ENCODE assay signal across 11 mouse cellular contexts in genomic region chr6:114199200-114199845, GRCm38 (mm10).
DNase-seq lines count a peak whose midpoint lies in the region; ATAC-seq and TF ChIP-seq lines count a peak whose summit lies in the region.
"Had no signal": no experiment of that assay in that cellular context is flagged by ENCODE, and none has a peak within 500 bp of the region (broad histone marks: within the 10 kb centered on the region; RNA-seq: fewer than 3 reads in every experiment).

No protein-coding gene starts in this region.

- H3K9ac ChIP-seq in hindbrain, embryonic 13.5 days: no peak overlapping the region
- H3K9ac ChIP-seq in neural tube, embryonic 15.5 days (replicated peaks): no peak overlapping the region
- H3K9ac ChIP-seq in midbrain, postnatal 0 days (replicated peaks; ENCODE audit: low read length, poor library complexity, severe bottlenecking): no peak overlapping the region
- H3K9ac ChIP-seq: forebrain, embryonic 13.5 days; heart, embryonic 12.5 days; liver, embryonic 15.5 days had no signal

- H3K36me3 ChIP-seq in hindbrain, embryonic 13.5 days: no peaks in the 10 kb centered on the region
- H3K36me3 ChIP-seq in hindbrain, embryonic 10.5 days: no peaks in the 10 kb centered on the region
- no peaks in the 10 kb centered on the region for H3K36me3 ChIP-seq in neural tube, embryonic 15.5 days
- H3K36me3 ChIP-seq in midbrain, postnatal 0 days (ENCODE audit: insufficient read depth, low read length): peaks cover 4% of the 10 kb centered on the region
- H3K36me3 ChIP-seq: heart, embryonic 12.5 days; liver, embryonic 15.5 days had no signal

- H3K4me2 ChIP-seq in hindbrain, embryonic 13.5 days: no peak overlapping the region
- H3K4me2 ChIP-seq in neural tube, embryonic 15.5 days: no peak overlapping the region
- no peak overlapping the region for H3K4me2 ChIP-seq in midbrain, postnatal 0 days (ENCODE audit: low read depth, low read length, poor library complexity, severe bottlenecking)
- H3K4me2 ChIP-seq: forebrain, embryonic 13.5 days; heart, embryonic 12.5 days; liver, embryonic 15.5 days had no signal

- no peaks in the 10 kb centered on the region for H3K4me1 ChIP-seq in hindbrain, embryonic 13.5 days (replicated peaks)
- H3K4me1 ChIP-seq in hindbrain, embryonic 10.5 days (replicated peaks): peaks cover 2% of the 10 kb centered on the region; the same call in 1 of the 2 replicates
- no peaks in the 10 kb centered on the region for H3K4me1 ChIP-seq in neural tube, embryonic 15.5 days
- H3K4me1 ChIP-seq in midbrain, postnatal 0 days (ENCODE audit: insufficient read depth, low read length): no peaks in the 10 kb centered on the region
- H3K4me1 ChIP-seq: forebrain, embryonic 13.5 days; heart, embryonic 12.5 days; liver, embryonic 15.5 days had no signal

- DNase-seq in hindbrain, embryonic 10.5 days (ENCODE audit: low spot score): no peak
- DNase-seq in neural tube, embryonic 10.5 days (ENCODE audit: extremely low spot score, low spot score): no peak
- peak; percentile 31 for DNase-seq in R1 (ENCODE audit: low read depth, low spot score)
- peak; percentile 49 for DNase-seq in midbrain, postnatal 0 days (ENCODE audit: low spot score)
- DNase-seq in T-cell, adult 2 months (ENCODE audit: low spot score): no peak
- no peak for DNase-seq in ovary, postnatal 36 days (ENCODE audit: low spot score)

- H3K4me3 ChIP-seq in hindbrain, embryonic 13.5 days: no peak overlapping the region
- no peak overlapping the region for H3K4me3 ChIP-seq in hindbrain, embryonic 10.5 days
- no peak overlapping the region for H3K4me3 ChIP-seq in neural tube, embryonic 15.5 days (replicated peaks)
- H3K4me3 ChIP-seq in midbrain, postnatal 0 days (ENCODE audit: low read depth, low read length): no peak overlapping the region
- H3K4me3 ChIP-seq: forebrain, embryonic 13.5 days; heart, embryonic 12.5 days; liver, embryonic 15.5 days had no signal

- peak overlapping the region; percentile 13; the same call in 1 of the 2 replicates for H3K27ac ChIP-seq in hindbrain, embryonic 13.5 days
- H3K27ac ChIP-seq in hindbrain, embryonic 10.5 days: no peak overlapping the region
- H3K27ac ChIP-seq in neural tube, embryonic 15.5 days (replicated peaks): peak overlapping the region; percentile 15
- no peak overlapping the region; the same call in 1 of the 2 replicates for H3K27ac ChIP-seq in midbrain, postnatal 0 days (ENCODE audit: low read depth, low read length)
- H3K27ac ChIP-seq: forebrain, embryonic 13.5 days; liver, embryonic 15.5 days had no signal

- H3K9me3 ChIP-seq in hindbrain, embryonic 13.5 days: no peaks in the 10 kb centered on the region
- H3K9me3 ChIP-seq in hindbrain, embryonic 10.5 days: no peaks in the 10 kb centered on the region
- H3K9me3 ChIP-seq in neural tube, embryonic 15.5 days (replicated peaks): no peaks in the 10 kb centered on the region
- no peaks in the 10 kb centered on the region for H3K9me3 ChIP-seq in midbrain, postnatal 0 days (ENCODE audit: low read length)
- H3K9me3 ChIP-seq: forebrain, embryonic 13.5 days; heart, embryonic 12.5 days; liver, embryonic 15.5 days had no signal

- peaks cover 22% of the 10 kb centered on the region for H3K27me3 ChIP-seq in hindbrain, embryonic 13.5 days
- H3K27me3 ChIP-seq in hindbrain, embryonic 10.5 days (ENCODE audit: insufficient read depth, poor library complexity, severe bottlenecking): peaks cover 19% of the 10 kb centered on the region
- peaks cover 9% of the 10 kb centered on the region; the same call in 1 of the 2 replicates for H3K27me3 ChIP-seq in neural tube, embryonic 15.5 days (replicated peaks)
- peaks cover 17% of the 10 kb centered on the region; the same call in 1 of the 2 replicates for H3K27me3 ChIP-seq in midbrain, postnatal 0 days (ENCODE audit: insufficient read depth, low read length)
- H3K27me3 ChIP-seq: forebrain, embryonic 13.5 days; liver, embryonic 15.5 days had no signal

- TF ChIP-seq CTCF in midbrain, postnatal 0 days (IDR thresholded peaks at IDR 0.05): peak; percentile 57

- no peak for ATAC-seq in hindbrain, embryonic 13.5 days (ENCODE audit: low FRiP score)
- ATAC-seq in neural tube, embryonic 15.5 days (ENCODE audit: low FRiP score): no peak
- no peak for ATAC-seq in midbrain, postnatal 0 days (ENCODE audit: low FRiP score)
- ATAC-seq: forebrain, embryonic 13.5 days had no signal

- 50% methylated on average over 9 of the region's 9 CpGs for WGBS in hindbrain, embryonic 13.5 days
- 54% methylated on average over 9 of the region's 9 CpGs for WGBS in hindbrain, embryonic 10.5 days
- 54% methylated on average over 9 of the region's 9 CpGs for WGBS in neural tube, embryonic 15.5 days
- WGBS in midbrain, postnatal 0 days: 49% methylated on average over 9 of the region's 9 CpGs

Comparison
In these comparisons a context has a peak if more than half of its experiments do, and no peak if none do; other contexts are left out.
1. H3K27ac ChIP-seq: peak in hindbrain, embryonic 13.5 days (single experiment) and neural tube, embryonic 15.5 days (single experiment); none in hindbrain, embryonic 10.5 days (single experiment) and midbrain, postnatal 0 days (single experiment).
2. DNase-seq: peak in R1 (single experiment) and midbrain, postnatal 0 days (single experiment); none in hindbrain, embryonic 10.5 days (single experiment), neural tube, embryonic 10.5 days (single experiment), T-cell, adult 2 months (single experiment) and ovary, postnatal 36 days (single experiment).